Mouse (Mus musculus) liver, postnatal 0 days (tissue): Measurements from ENCODE around the gene Gm20388. TPM values are rescaled to one million over a fixed set of nuclear protein-coding genes. Genes with fewer than 3 reads are reported as not detected.
A peak's percentile ranks its signal among the peaks of the same experiment; 100 is the strongest.

Experiments
- ATAC-seq: fragments of 200-750 bp; cut with Nextera tagmentation; 2 replicates; pipeline ENCODE4 v1.8.0; 2017; ENCODE audit warnings: mild to moderate bottlenecking, moderate library complexity
- DNase-seq: peaks from one replicate; pipeline ENCODE4 v3.0.0-alpha.2; 2016
- H3K27ac ChIP-seq: fragments of 300-500 bp; sonication (generic); 2 replicates; pipeline ENCODE4 v1.5.1; 2014; ENCODE audit warnings: antibody characterized with exemption, moderate library complexity, mild to moderate bottlenecking, low read depth
- H3K27me3 ChIP-seq: fragments of 300-500 bp; sonication (generic); 2 replicates; pipeline ENCODE4 v1.6.1; 2014; ENCODE audit warnings: low read length, control low read depth, mixed read lengths; ENCODE audit not compliant: insufficient read depth
- H3K36me3 ChIP-seq: fragments of 300-500 bp; sonication (generic); replicated peaks from 2 replicates; pipeline ENCODE4 v1.6.1; 2014; ENCODE audit warnings: mild to moderate bottlenecking, control low read depth, low read length, moderate library complexity, mixed read lengths; ENCODE audit not compliant: insufficient read depth
- H3K4me1 ChIP-seq: fragments of 300-500 bp; sonication (generic); 2 replicates; pipeline ENCODE4 v1.6.1; 2014; ENCODE audit warnings: antibody characterized with exemption, mild to moderate bottlenecking, control low read depth; ENCODE audit not compliant: insufficient read depth
- H3K4me2 ChIP-seq: fragments of 300-500 bp; sonication (generic); 2 replicates; pipeline ENCODE4 v1.6.1; 2014; ENCODE audit warnings: low read depth, mild to moderate bottlenecking, low read length, moderate library complexity, mixed read lengths
- H3K4me3 ChIP-seq: fragments of 300-500 bp; sonication (generic); 2 replicates; pipeline ENCODE4 v1.5.1; 2014; ENCODE audit warnings: low read depth, low read length
- H3K9ac ChIP-seq: fragments of 300-500 bp; sonication (generic); replicated peaks from 2 replicates; pipeline ENCODE4 v1.6.1; 2014; ENCODE audit warnings: mild to moderate bottlenecking, moderate library complexity
- H3K9me3 ChIP-seq: fragments of 300-500 bp; sonication (generic); 2 replicates; pipeline ENCODE4 v1.6.1; 2016; ENCODE audit warnings: mild to moderate bottlenecking, control low read depth, low read length, mixed read lengths
- CTCF ChIP-seq: sonication (generic); IDR thresholded peaks from 2 replicates; pipeline ENCODE4 v1.5.1; 2016; ENCODE audit warnings: antibody characterized with exemption, low read depth
- EP300 ChIP-seq: IDR thresholded peaks from 2 replicates; pipeline ENCODE4 v1.6.1; 2016; ENCODE audit warnings: antibody characterized with exemption, low read depth, mild to moderate bottlenecking
- WGBS: fragments of 180-500 bp; shearing (Covaris S2); extraction: QIAGEN DNeasy Blood & Tissue Kit; methylation state at CpG from one replicate; pipeline ENCODE4 v1.1.7; 2014; ENCODE audit not compliant: insufficient replicate concordance; 5-methylcytosine and 5-hydroxymethylcytosine counted together
- polyA plus RNA-seq: library from polyadenylated mRNA; unstranded; fragments of >200 nt; fragmentation: Nextera tagmentation; extraction: Ambion mirVana; gene quantifications from 2 replicates; pipeline ENCODE4 v1.2.1, GENCODE M21; 2015

The Gm20388 gene
- polyA plus RNA-seq, 1 experiment from 2014 or later, result not detected

- Histone ChIP-seq H3K4me3 (peak within 1 kb of the TSS; percentile 72), H3K36me3 (peaks cover 7% of the 10 kb centered on the region), H3K9ac (peak within 1 kb of the TSS; percentile 85), H3K4me2 (peak within 1 kb of the TSS; percentile 99), H3K27me3 (no peaks in the 10 kb centered on the region), H3K4me1 (peaks cover 24% of the 10 kb centered on the region), H3K27ac (peak within 1 kb of the TSS; percentile 93), H3K9me3 (no peaks in the 10 kb centered on the region)
- DNase-seq (peak; percentile 99), ATAC-seq (peak; percentile 96)
- TF ChIP-seq EP300, result no peak
- peak; percentile 75 for TF ChIP-seq CTCF
- 0% methylated on average over 32 of the region's 57 CpGs for WGBS
Measured at GRCm38 (mm10) chr8:122611295-122612133, 2700.9 kb downstream of the Gm20388 start, which contains the start of the genes Galns and Trappc2l. Galns (minus strand) TSS chr8:122611463. Trappc2l (plus strand) TSS chr8:122611640.

DNA sequence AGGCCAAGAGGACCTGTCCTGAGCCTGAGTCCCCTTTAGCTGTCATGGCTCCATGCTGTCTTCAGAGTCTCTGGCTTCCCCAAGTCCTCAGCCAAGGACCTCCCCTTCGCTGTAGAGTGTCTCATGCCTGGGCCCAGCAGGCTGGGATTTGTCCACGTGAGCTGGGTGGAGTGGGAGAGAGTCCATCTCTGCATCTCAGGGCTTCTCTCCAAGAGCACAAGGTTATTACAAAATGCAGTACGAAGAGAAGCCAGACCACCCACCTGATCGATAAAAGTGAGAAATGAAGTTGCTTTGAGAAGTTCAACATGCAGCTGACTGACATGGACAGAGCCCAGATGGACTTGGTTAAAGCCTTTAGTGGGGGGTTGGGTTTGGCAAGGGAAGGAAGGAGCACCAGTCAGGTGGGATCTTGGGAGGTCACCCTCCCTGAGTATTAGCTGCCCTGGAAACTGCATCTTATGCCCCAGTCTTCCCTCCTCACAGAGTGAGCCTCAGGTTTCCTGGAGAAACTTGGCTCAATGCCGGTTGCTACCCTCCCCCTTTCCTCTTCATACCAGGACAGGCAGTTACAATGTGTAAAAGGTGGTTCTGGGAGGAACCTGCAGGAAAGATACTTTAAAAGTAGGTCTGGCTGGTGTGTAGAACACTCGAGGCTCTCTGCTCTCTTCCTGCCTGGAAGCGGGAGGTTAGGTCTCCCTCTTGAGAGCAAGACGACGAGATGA is 2705.7 kb downstream of the Gm20388 start:
- H3K27ac ChIP-seq, result no peak overlapping the region
- DNase-seq, result no peak

DNA sequence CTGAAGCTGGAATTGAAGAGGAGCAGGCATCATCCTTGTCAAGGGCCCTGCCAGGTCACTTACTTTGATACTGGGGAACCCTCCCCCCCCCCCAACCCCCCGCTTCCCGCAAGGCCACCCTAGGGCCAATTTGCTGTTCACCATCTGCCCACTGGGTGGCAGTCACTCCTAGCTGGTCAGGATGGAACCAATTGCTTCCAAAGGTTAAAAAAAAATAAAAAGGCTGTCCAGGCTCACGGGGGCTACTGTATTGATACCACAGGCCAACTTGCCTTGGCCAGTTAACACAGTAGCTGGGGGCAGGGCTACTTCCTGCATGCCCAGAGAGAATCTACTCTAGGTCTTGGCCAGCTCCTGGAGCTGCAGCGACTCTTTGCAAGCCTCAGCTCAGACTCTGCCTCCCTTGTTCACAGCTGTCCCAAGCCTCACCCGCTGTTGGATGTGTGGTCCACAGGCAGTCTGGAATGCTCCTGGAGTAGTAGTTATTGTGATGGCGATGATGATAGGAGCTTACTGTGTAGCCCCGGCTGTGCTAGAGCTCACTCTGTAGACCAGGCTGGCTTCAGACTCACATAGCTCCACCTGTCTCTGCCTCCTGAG is 2707.4 kb downstream of the Gm20388 start:
- H3K36me3 ChIP-seq, result peaks cover 7% of the 10 kb centered on the region
- 0 out of 2 replicates have a peak overlapping the region, but pooled peaks have one; percentile 39 for H3K27ac ChIP-seq
- DNase-seq (peak; percentile 89), ATAC-seq (peak; percentile 40)
- TF ChIP-seq EP300 (no peak), CTCF (peak; percentile 77)
- 37% methylated on average over 5 of the region's 7 CpGs for WGBS
- H3K9ac ChIP-seq, result no peak overlapping the region
- H3K4me1 ChIP-seq, result peaks cover 6% of the 10 kb centered on the region
- H3K27me3 ChIP-seq, result no peaks in the 10 kb centered on the region
- H3K9me3 ChIP-seq, result no peaks in the 10 kb centered on the region
- no peak overlapping the region for H3K4me3 ChIP-seq
- peak overlapping the region; percentile 33; the same call in 1 of the 2 replicates for H3K4me2 ChIP-seq

More for the DNA sequence above, 2705.7 kb downstream of the Gm20388 start:
- H3K27me3 ChIP-seq, result no peaks in the 10 kb centered on the region
- H3K36me3 ChIP-seq, result peaks cover 7% of the 10 kb centered on the region
- H3K9ac ChIP-seq, result no peak overlapping the region
- no peaks in the 10 kb centered on the region for H3K9me3 ChIP-seq
- no peak overlapping the region for H3K4me2 ChIP-seq
- no peak for TF ChIP-seq CTCF
- TF ChIP-seq EP300, result no peak
- no peak for ATAC-seq
- peaks cover 17% of the 10 kb centered on the region for H3K4me1 ChIP-seq
- 72% methylated on average over 9 of the region's 9 CpGs for WGBS
- H3K4me3 ChIP-seq, result no peak overlapping the region

- peak; percentile 92 for ATAC-seq
- H3K27me3 ChIP-seq, result no peaks in the 10 kb centered on the region
- WGBS, result 53% methylated on average over 6 of the region's 6 CpGs
- H3K4me2 ChIP-seq, result peak overlapping the region; percentile 33; the same call in 1 of the 2 replicates
- no peak overlapping the region; the same call in 1 of the 2 replicates for H3K9ac ChIP-seq
- 0 out of 2 replicates have a peak overlapping the region, but pooled peaks have one; percentile 39 for H3K27ac ChIP-seq
- no peak for TF ChIP-seq CTCF
- peak; percentile 86 for TF ChIP-seq EP300
- H3K4me3 ChIP-seq, result no peak overlapping the region
- peaks cover 6% of the 10 kb centered on the region for H3K4me1 ChIP-seq
- H3K9me3 ChIP-seq, result no peaks in the 10 kb centered on the region
- no peak for DNase-seq
- H3K36me3 ChIP-seq, result peaks cover 7% of the 10 kb centered on the region
Measured at GRCm38 (mm10) chr8:122618660-122619378, 2708.2 kb downstream of the Gm20388 start.

DNA sequence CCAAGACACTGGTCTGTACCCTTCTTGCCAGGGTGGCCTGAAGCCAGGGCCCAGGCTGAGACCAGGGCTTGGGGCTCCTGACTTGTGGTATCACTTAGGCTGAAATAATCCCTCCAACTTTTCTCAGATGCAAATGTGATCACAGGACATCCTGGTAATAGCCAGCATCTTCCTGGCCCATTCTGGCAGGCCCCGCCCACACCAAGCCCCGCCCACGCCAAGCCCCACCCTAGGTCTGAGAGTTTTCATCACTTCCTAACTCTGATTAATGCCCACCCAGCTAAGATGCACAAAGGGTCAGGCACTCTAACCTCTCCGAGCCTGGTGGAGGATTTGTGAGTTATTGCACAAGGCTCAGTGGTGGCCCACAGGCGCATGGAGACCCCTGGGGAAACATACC is 2709.8 kb downstream of the Gm20388 start:
- no peak overlapping the region for H3K4me2 ChIP-seq
- peak; percentile 48 for DNase-seq
- H3K9me3 ChIP-seq, result no peaks in the 10 kb centered on the region
- no peaks in the 10 kb centered on the region for H3K27me3 ChIP-seq
- H3K27ac ChIP-seq, result no peak overlapping the region
- TF ChIP-seq CTCF (no peak), EP300 (no peak)
- 41% methylated on average over 5 of the region's 5 CpGs for WGBS
- no peaks in the 10 kb centered on the region for H3K36me3 ChIP-seq
- no peak overlapping the region for H3K4me3 ChIP-seq
- H3K9ac ChIP-seq, result no peak overlapping the region
- no peak for ATAC-seq
- peaks cover 6% of the 10 kb centered on the region for H3K4me1 ChIP-seq
